In the genomic region with DNA sequence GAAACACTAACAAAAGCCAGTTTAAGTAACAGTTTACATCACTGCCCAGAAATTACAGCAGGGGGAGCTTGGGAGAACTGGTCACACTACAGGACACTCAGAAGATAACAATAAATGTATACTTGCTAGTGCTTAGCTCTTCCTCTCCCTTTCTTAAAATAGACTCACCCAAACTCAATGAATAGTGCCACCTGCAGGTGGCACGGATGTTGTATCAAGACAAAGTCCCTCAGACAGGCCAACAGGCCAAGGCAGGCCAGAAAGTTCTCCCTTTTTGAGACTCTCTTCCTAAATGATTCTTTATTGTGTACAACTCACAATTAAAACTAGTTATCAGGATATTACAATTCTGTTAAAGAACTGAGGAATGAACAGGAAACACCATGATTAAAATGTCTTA, we compare ENCODE assay signal across 14 mouse cellular contexts.
DNase-seq lines count a peak whose midpoint lies in the region; ATAC-seq and TF ChIP-seq lines count a peak whose summit lies in the region.
"Had no signal": no experiment of that assay in that cellular context is flagged by ENCODE, and none has a peak within 500 bp of the region (broad histone marks: within the 10 kb centered on the region; RNA-seq: fewer than 3 reads in every experiment).

No protein-coding gene starts in this region.

- 24% methylated on average over 1 of the region's 1 CpGs for WGBS in hindbrain, embryonic 11.5 days
- WGBS in hindbrain, embryonic 10.5 days = 10% methylated on average over 1 of the region's 1 CpGs
- 27% methylated on average over 1 of the region's 1 CpGs for WGBS in midbrain, postnatal 0 days
- WGBS in midbrain, embryonic 15.5 days = 16% methylated on average over 1 of the region's 1 CpGs

- ATAC-seq in hindbrain, embryonic 11.5 days (ENCODE audit: low FRiP score) = no peak
- ATAC-seq in midbrain, postnatal 0 days (ENCODE audit: low FRiP score) = no peak
- ATAC-seq in midbrain, embryonic 15.5 days (replicated peaks) = no peak
- no peak for ATAC-seq in megakaryocyte-erythroid progenitor cell, adult 5-6 weeks (replicated peaks; ENCODE audit: low FRiP score, low TSS enrichment, poor library complexity, severe bottlenecking)

- H3K27ac ChIP-seq in hindbrain, embryonic 11.5 days (ENCODE audit: low read depth, low read length) = no peak overlapping the region
- H3K27ac ChIP-seq in hindbrain, embryonic 10.5 days = no peak overlapping the region
- H3K27ac ChIP-seq in midbrain, postnatal 0 days (ENCODE audit: low read depth, low read length) = no peak overlapping the region
- H3K27ac ChIP-seq in midbrain, embryonic 15.5 days = no peak overlapping the region
- H3K27ac ChIP-seq: hindbrain, embryonic 12.5 days; liver, embryonic 14.5 days; macrophage had no signal

- no peak overlapping the region for H3K9ac ChIP-seq in hindbrain, embryonic 11.5 days (ENCODE audit: low read depth, low read length)
- H3K9ac ChIP-seq in midbrain, postnatal 0 days (replicated peaks; ENCODE audit: low read length, poor library complexity, severe bottlenecking) = no peak overlapping the region
- H3K9ac ChIP-seq in midbrain, embryonic 15.5 days = no peak overlapping the region
- H3K9ac ChIP-seq: hindbrain, embryonic 12.5 days; liver, embryonic 14.5 days had no signal

- H3K4me1 ChIP-seq in hindbrain, embryonic 11.5 days (replicated peaks; ENCODE audit: control insufficient read depth, insufficient read depth, low read length) = no peaks in the 10 kb centered on the region
- H3K4me1 ChIP-seq in hindbrain, embryonic 10.5 days (replicated peaks) = no peaks in the 10 kb centered on the region
- no peaks in the 10 kb centered on the region for H3K4me1 ChIP-seq in midbrain, postnatal 0 days (ENCODE audit: insufficient read depth, low read length)
- H3K4me1 ChIP-seq in midbrain, embryonic 15.5 days = no peaks in the 10 kb centered on the region
- H3K4me1 ChIP-seq: hindbrain, embryonic 12.5 days had no signal

- H3K27me3 ChIP-seq in hindbrain, embryonic 11.5 days (ENCODE audit: control insufficient read depth, insufficient read depth, low read length) = no peaks in the 10 kb centered on the region
- no peaks in the 10 kb centered on the region for H3K27me3 ChIP-seq in hindbrain, embryonic 10.5 days (ENCODE audit: insufficient read depth, poor library complexity, severe bottlenecking)
- H3K27me3 ChIP-seq in midbrain, postnatal 0 days (ENCODE audit: insufficient read depth, low read length) = no peaks in the 10 kb centered on the region
- H3K27me3 ChIP-seq in midbrain, embryonic 15.5 days (replicated peaks) = no peaks in the 10 kb centered on the region
- H3K27me3 ChIP-seq: hindbrain, embryonic 12.5 days had no signal

- H3K9me3 ChIP-seq in hindbrain, embryonic 11.5 days (ENCODE audit: control insufficient read depth, low read length) = no peaks in the 10 kb centered on the region
- H3K9me3 ChIP-seq in hindbrain, embryonic 10.5 days = no peaks in the 10 kb centered on the region
- no peaks in the 10 kb centered on the region for H3K9me3 ChIP-seq in midbrain, postnatal 0 days (ENCODE audit: low read length)
- H3K9me3 ChIP-seq in midbrain, embryonic 15.5 days = no peaks in the 10 kb centered on the region
- H3K9me3 ChIP-seq: hindbrain, embryonic 12.5 days had no signal

- peak; percentile 5 for DNase-seq in hindbrain, embryonic 11.5 days (ENCODE audit: low spot score)
- DNase-seq in hindbrain, embryonic 10.5 days (ENCODE audit: low spot score) = no peak
- DNase-seq in midbrain, postnatal 0 days (ENCODE audit: low spot score) = no peak
- DNase-seq in Muller cell, postnatal 12 days (ENCODE audit: inconsistent ontology term) = peak; percentile 2
- peak; percentile 2 for DNase-seq in retina, postnatal 1 day
- DNase-seq: cerebellum, postnatal 36 days; spleen, adult 18-20 months; thymus, adult 18-20 months had no signal

- no peak overlapping the region for H3K4me2 ChIP-seq in hindbrain, embryonic 11.5 days (replicated peaks; ENCODE audit: low read depth, low read length)
- H3K4me2 ChIP-seq in midbrain, postnatal 0 days (ENCODE audit: low read depth, low read length, poor library complexity, severe bottlenecking) = no peak overlapping the region
- no peak overlapping the region for H3K4me2 ChIP-seq in midbrain, embryonic 15.5 days
- H3K4me2 ChIP-seq: hindbrain, embryonic 12.5 days had no signal

- no peaks in the 10 kb centered on the region for H3K36me3 ChIP-seq in hindbrain, embryonic 11.5 days (ENCODE audit: control insufficient read depth, insufficient read depth, low read length)
- no peaks in the 10 kb centered on the region for H3K36me3 ChIP-seq in hindbrain, embryonic 10.5 days
- H3K36me3 ChIP-seq in midbrain, postnatal 0 days (ENCODE audit: insufficient read depth, low read length) = no peaks in the 10 kb centered on the region
- H3K36me3 ChIP-seq in midbrain, embryonic 15.5 days (replicated peaks) = no peaks in the 10 kb centered on the region
- H3K36me3 ChIP-seq: hindbrain, embryonic 12.5 days had no signal

- H3K4me3 ChIP-seq in hindbrain, embryonic 11.5 days (ENCODE audit: low read depth, low read length) = no peak overlapping the region
- no peak overlapping the region for H3K4me3 ChIP-seq in hindbrain, embryonic 10.5 days
- H3K4me3 ChIP-seq in midbrain, postnatal 0 days (ENCODE audit: low read depth, low read length) = no peak overlapping the region
- no peak overlapping the region for H3K4me3 ChIP-seq in midbrain, embryonic 15.5 days
- H3K4me3 ChIP-seq: erythroblast, embryonic 14.5 days; hindbrain, embryonic 12.5 days had no signal

- TF ChIP-seq CTCF in midbrain, postnatal 0 days (IDR thresholded peaks at IDR 0.05) = peak; percentile 21; the same call in 1 of the 2 replicates

Comparison
In these comparisons a context has a peak if more than half of its experiments do, and no peak if none do; other contexts are left out.
1. DNase-seq: peak in hindbrain, embryonic 11.5 days (single experiment), Muller cell, postnatal 12 days (single experiment) and retina, postnatal 1 day (single experiment); none in hindbrain, embryonic 10.5 days (single experiment) and midbrain, postnatal 0 days (single experiment).